18 mouse cellular contexts compared by ENCODE assay signal in the genomic region with DNA sequence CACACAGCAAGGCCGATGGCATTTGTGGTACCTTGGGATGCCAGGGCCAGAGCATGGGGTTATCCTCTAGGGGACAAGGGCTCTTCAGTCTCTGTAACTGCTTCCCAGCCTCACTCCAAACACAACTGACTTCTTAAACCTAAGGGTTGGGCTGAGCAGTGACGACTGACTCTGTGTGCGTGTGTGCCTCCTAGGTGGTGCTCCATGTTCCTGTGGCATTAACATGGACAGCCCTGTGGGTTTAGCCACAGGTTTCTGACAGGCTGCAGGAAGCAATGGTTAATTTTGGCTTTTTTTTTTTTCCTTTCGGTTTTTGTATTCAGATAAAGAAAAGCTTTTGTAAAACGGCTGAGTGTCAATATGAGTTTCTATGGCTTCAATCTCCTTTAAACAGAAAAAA.
"Had no signal": no experiment of that assay in that cellular context is flagged by ENCODE, and none has a peak within 500 bp of the region (broad histone marks: within the 10 kb centered on the region; RNA-seq: fewer than 3 reads in every experiment).

No protein-coding gene starts in this region.

- H3K9me3 ChIP-seq: liver, embryonic 13.5 days; liver, embryonic 15.5 days; lung, embryonic 15.5 days; midbrain, embryonic 12.5 days; neural tube, embryonic 12.5 days; stomach, embryonic 15.5 days had no signal

- ATAC-seq: liver, postnatal 0 days; lung, postnatal 0 days; midbrain, embryonic 16.5 days had no signal

- DNase-seq: liver, embryonic 13.5 days; liver, postnatal 0 days; lung, adult 2 months; lung, postnatal 14 days; lung, postnatal 36 days; midbrain, embryonic 14.5 days; right cerebral cortex, postnatal 14 days; thymus, adult 2 months; thymus, postnatal 25 days had no signal

- H3K9ac ChIP-seq: liver, embryonic 13.5 days; liver, embryonic 15.5 days; liver, postnatal 0 days; lung, embryonic 15.5 days; midbrain, embryonic 12.5 days; neural tube, embryonic 12.5 days; stomach, embryonic 15.5 days had no signal

- H3K4me2 ChIP-seq: liver, embryonic 13.5 days; liver, embryonic 15.5 days; lung, embryonic 15.5 days; midbrain, embryonic 12.5 days; neural tube, embryonic 12.5 days; stomach, embryonic 15.5 days had no signal

- H3K4me1 ChIP-seq: liver, embryonic 13.5 days; liver, embryonic 15.5 days; lung, embryonic 15.5 days; stomach, embryonic 15.5 days had no signal

- H3K27me3 ChIP-seq: liver, embryonic 13.5 days; liver, embryonic 15.5 days; lung, embryonic 15.5 days; midbrain, embryonic 12.5 days; neural tube, embryonic 12.5 days; stomach, embryonic 15.5 days had no signal

- H3K36me3 ChIP-seq: stomach, embryonic 15.5 days had no signal

- H3K27ac ChIP-seq: liver, embryonic 13.5 days; liver, embryonic 15.5 days; lung, embryonic 15.5 days; macrophage; midbrain, embryonic 12.5 days; neural tube, embryonic 12.5 days; stomach, embryonic 15.5 days; stomach, postnatal 0 days had no signal

- H3K4me3 ChIP-seq: liver, embryonic 13.5 days; liver, embryonic 15.5 days; lung, embryonic 15.5 days; midbrain, embryonic 12.5 days; neural tube, embryonic 12.5 days; stomach, embryonic 15.5 days had no signal
